Mouse (Mus musculus): Measurements from ENCODE around the gene Cnga4. TPM values are rescaled to one million over a fixed set of nuclear protein-coding genes. Genes with fewer than 3 reads are reported as not detected.
"Not testable (repeated sequence)": the region's sequence is repeated elsewhere in the genome, so short reads cannot be mapped to it uniquely, and the experiment has no call there.

Cnga4 gene
- polyA plus RNA-seq, 1 experiment from 2014 or later = not detected

DNA sequence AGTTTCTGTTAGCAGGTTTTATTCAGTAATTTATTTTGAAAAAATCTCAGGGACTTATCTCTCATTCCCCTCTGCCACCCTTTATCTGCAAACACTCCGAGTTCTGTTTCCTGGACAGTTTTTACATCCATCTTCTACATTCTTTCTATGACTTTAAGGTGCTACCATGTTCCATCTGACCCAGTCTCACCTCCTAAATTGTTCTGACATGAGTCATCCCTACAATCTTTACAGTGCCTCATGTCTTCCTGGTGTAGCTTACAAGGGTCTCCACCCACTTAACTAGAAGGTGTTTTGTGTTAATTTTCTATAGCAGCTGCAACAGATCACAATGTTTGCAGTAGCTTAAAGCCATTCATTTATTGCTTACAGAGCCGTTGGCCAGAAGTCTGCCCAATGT lies 16.5 kb downstream of the Cnga4 start:
- Histone ChIP-seq H3K4me3 (replicated peaks) (no peak overlapping the region), H3K27ac (no peak overlapping the region), H3K27me3 (peaks cover 27% of the 10 kb centered on the region), H3K9ac (replicated peaks) (no peak overlapping the region), H3K36me3 (no peaks in the 10 kb centered on the region), H3K4me1 (replicated peaks) (peaks cover 8% of the 10 kb centered on the region), H3K4me2 (replicated peaks) (no peak overlapping the region), H3K9me3 (no peaks in the 10 kb centered on the region)
- 68% methylated on average over 2 of the region's 2 CpGs for WGBS
- no peak for ATAC-seq

DNA sequence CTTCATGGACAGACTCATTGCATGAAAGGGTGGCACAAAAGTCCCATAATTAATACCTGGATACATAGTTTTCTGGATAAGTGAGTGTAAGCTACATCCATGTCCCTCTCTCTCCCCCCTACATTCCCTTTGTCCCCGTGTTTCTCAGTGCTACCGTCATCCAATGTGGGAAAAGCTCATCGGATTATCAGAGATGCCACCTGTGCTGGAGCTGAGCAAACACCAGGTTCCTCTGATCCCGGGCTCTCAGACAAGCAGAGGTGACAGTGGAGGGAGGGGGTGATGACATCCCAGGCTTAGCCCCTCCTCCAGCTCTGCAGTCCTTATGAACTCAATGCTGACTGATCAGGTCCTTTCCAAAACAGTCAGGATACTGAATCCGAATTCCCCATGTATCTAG lies 20.0 kb downstream of the Cnga4 start:
- Histone ChIP-seq H3K9me3 (no peaks in the 10 kb centered on the region), H3K4me1 (replicated peaks) (peaks cover 11% of the 10 kb centered on the region), H3K27me3 (peaks cover 50% of the 10 kb centered on the region), H3K27ac (no peak overlapping the region), H3K9ac (replicated peaks) (no peak overlapping the region), H3K4me2 (replicated peaks) (no peak overlapping the region), H3K36me3 (no peaks in the 10 kb centered on the region), H3K4me3 (replicated peaks) (no peak overlapping the region)
- WGBS = 30% methylated on average over 5 of the region's 5 CpGs
- no peak for ATAC-seq

DNA sequence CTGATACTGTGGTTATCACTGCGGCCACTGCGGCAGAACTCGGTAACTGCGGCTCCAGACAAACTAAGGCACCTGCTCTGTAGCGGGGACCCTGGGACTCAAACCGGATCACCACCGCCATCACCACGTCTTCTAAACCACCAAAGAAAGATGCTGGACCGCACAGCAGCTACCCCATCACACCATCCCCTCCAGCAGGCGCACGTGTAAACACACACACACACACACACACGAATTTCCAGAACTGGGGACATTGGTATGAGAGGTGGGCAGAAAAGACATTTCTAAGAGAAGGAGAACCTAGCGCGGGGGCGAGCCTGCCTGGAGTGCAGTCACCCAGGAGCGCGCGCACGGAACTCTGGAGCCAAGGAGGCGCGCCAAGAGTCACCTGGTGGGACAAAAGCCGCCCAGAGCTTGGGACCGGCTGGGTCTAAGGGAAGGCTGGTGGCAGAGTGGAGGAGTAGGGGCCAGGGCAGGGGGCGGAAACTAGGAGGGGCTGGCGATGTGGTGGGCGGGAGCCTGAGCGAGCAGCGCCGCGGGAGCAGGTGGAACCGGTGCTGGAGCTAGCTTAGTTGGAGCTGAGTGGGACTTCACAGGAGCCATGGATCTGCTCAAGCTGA lies 21.2 kb downstream of the Cnga4 start, which contains the start of gene Cckbr:
Gene Cckbr (plus strand): TSS at position 308 of the 620 bp plus-strand sequence.
- 2% methylated on average over 31 of the region's 31 CpGs for WGBS
- Histone ChIP-seq H3K9ac (replicated peaks) (peak within 1 kb of the TSS; percentile 69), H3K27me3 (peaks cover 50% of the 10 kb centered on the region), H3K36me3 (no peaks in the 10 kb centered on the region), H3K4me3 (replicated peaks) (peak within 1 kb of the TSS; percentile 56), H3K27ac (no peak within 1 kb of the TSS), H3K4me1 (replicated peaks) (peaks cover 11% of the 10 kb centered on the region), H3K4me2 (replicated peaks) (peak within 1 kb of the TSS; percentile 90), H3K9me3 (no peaks in the 10 kb centered on the region)
- ATAC-seq = peak; percentile 83

DNA sequence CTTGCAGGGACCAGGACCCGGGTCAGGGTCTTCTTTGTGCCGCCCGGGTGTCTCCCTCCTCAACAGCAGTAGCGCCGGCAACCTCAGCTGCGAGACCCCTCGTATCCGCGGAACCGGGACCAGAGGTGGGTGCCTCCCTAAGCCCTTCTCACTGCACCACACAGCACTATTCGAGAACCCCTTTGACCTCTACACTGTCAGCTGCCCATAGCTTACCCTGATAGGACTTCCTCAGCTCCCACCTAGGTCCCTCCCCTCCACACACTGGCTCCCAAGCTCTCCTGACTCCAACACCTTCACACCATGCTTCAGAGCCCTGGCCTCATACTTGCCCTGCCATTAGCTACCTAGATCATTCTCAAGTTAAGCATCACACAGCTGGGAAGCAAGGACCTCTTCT lies 21.7 kb downstream of the Cnga4 start:
- Histone ChIP-seq H3K4me3 (replicated peaks) (peak overlapping the region; percentile 56), H3K4me2 (replicated peaks) (peak overlapping the region; percentile 90), H3K9ac (replicated peaks) (peak overlapping the region; percentile 69), H3K27me3 (peaks cover 50% of the 10 kb centered on the region), H3K9me3 (no peaks in the 10 kb centered on the region), H3K27ac (no peak overlapping the region), H3K36me3 (no peaks in the 10 kb centered on the region), H3K4me1 (replicated peaks) (peaks cover 11% of the 10 kb centered on the region)
- 2% methylated on average over 11 of the region's 11 CpGs for WGBS
- ATAC-seq = peak; percentile 79

DNA sequence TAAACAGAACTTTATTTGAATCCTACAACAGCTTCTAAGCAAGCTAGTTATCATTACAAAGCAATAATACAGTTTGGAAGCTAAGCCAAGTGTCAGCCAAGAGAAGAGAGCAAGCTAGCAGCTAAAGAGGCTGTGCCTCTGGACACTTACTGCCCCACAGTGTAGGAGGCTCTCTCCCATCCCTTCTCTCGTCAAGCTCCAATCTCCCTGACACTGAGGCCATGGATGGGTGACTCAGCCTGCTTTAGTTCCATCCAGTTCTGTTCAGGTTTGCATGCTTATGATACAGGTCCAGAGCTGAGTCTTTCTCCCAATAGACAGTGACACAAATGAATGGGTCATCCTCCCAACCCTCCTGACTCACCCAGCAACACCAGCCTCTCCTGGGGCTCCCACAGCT lies 27.7 kb downstream of the Cnga4 start:
- H3K9ac ChIP-seq (replicated peaks) = no peak overlapping the region
- no peak for ATAC-seq
- H3K27me3 ChIP-seq = peaks cover 11% of the 10 kb centered on the region
- no peak overlapping the region for H3K4me3 ChIP-seq (replicated peaks)
- no peak overlapping the region for H3K27ac ChIP-seq
- 54% methylated on average over 1 of the region's 1 CpGs for WGBS
- no peaks in the 10 kb centered on the region for H3K9me3 ChIP-seq
- H3K4me1 ChIP-seq (replicated peaks) = no peaks in the 10 kb centered on the region
- no peak overlapping the region for H3K4me2 ChIP-seq (replicated peaks)
- H3K36me3 ChIP-seq = no peaks in the 10 kb centered on the region

DNA sequence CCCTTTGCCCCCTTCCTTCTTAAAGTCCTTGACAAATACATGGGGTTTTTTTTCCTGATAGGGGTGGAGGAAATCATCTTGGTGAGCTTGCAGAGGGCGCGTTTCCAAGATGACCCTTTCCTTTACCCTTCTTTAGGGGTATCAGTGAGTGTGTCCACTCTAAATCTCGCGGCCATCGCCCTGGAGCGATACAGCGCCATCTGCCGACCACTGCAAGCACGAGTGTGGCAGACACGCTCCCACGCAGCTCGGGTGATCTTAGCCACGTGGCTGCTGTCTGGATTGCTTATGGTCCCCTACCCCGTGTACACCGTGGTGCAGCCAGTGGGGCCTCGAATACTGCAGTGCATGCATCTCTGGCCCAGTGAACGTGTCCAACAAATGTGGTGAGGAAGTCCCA lies 29.5 kb downstream of the Cnga4 start:
- Histone ChIP-seq H3K9ac (replicated peaks) (no peak overlapping the region), H3K36me3 (no peaks in the 10 kb centered on the region), H3K27me3 (no peaks in the 10 kb centered on the region), H3K9me3 (no peaks in the 10 kb centered on the region), H3K4me3 (replicated peaks) (no peak overlapping the region), H3K27ac (no peak overlapping the region), H3K4me1 (replicated peaks) (no peaks in the 10 kb centered on the region), H3K4me2 (replicated peaks) (no peak overlapping the region)
- no peak for ATAC-seq
- 89% methylated on average over 17 of the region's 17 CpGs for WGBS

DNA sequence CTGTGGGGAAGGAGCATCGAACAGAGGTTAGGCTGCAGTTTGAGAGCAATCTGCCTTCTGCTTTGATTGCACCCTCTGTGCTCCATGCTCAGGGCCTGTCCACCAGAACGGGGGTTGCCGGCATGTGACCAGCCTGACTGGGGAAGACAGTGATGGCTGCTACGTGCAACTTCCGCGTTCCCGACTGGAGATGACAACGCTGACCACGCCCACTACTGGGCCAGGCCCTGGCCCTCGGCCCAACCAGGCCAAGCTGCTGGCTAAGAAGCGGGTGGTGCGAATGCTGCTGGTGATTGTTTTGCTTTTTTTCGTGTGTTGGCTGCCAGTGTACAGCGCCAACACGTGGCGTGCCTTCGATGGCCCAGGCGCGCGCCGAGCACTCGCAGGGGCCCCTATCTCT lies 30.4 kb downstream of the Cnga4 start:
- Histone ChIP-seq H3K9ac (replicated peaks) (no peak overlapping the region), H3K4me2 (replicated peaks) (no peak overlapping the region), H3K27me3 (no peaks in the 10 kb centered on the region), H3K27ac (no peak overlapping the region), H3K4me1 (replicated peaks) (no peaks in the 10 kb centered on the region), H3K36me3 (no peaks in the 10 kb centered on the region), H3K9me3 (no peaks in the 10 kb centered on the region), H3K4me3 (replicated peaks) (no peak overlapping the region)
- WGBS = 86% methylated on average over 22 of the region's 22 CpGs
- peak; percentile 40; the same call in 1 of the 2 replicates for ATAC-seq

DNA sequence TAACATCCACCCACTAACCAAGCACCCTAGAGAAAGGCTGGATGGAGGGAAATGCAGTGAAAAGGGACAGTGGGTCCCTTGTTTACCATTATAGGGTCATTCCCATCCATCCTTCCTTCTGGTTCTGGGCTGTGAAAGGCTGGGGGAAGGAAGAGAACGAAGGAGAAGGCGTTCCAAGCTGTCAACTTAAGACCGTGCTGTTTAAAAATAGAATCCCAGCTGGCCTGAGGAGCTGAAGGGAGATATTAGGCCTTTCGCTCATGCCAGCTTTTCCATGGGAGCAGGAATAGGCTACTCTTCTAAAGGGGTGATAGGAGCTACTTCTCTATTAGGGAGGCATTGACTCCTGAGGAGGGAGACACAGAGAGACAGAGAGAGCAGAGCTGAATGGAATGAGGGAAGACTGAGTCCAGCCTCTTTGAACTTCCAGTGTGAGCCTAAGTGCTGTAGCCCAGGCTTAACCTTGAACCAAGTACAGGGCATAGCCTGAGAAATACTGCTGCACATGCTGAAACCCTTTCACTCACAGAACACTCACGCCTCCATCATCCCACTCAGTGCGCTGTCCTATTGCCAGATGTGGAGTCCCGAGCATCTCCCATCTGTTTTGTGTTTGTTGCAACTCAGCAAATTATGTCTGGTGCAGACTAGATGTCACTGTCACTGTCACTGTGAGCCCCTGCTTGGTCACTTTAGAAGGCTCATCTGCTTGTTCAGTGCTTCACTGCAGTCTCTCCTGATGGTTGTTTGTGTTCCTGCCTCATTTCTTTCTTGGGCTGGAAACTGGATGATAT lies 33.8 kb downstream of the Cnga4 start:
- no peak for ATAC-seq
- 83% methylated on average over 7 of the region's 7 CpGs for WGBS
- Histone ChIP-seq H3K9ac (replicated peaks) (no peak overlapping the region), H3K9me3 (no peaks in the 10 kb centered on the region), H3K36me3 (no peaks in the 10 kb centered on the region), H3K4me1 (replicated peaks) (no peaks in the 10 kb centered on the region), H3K4me3 (replicated peaks) (no peak overlapping the region), H3K27ac (no peak overlapping the region), H3K4me2 (replicated peaks) (no peak overlapping the region), H3K27me3 (no peaks in the 10 kb centered on the region)

DNA sequence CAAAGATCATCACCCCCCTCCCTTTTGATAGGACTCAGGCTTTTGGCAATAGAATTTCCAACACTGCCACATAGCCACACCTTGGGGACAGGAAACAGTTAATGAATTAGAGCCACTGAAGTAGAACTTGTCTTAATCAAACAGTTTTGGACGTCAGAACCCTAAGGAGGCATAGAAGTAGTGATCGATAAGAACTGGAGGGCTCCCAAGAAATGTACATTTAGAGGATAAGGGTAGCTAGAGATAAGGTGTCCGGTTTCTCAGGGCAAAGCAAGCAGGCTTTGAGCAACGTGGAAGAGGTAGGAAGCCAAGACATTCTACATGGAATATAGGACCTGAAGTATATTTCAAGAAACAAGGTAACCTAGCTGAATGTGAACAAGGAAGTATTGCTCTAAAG lies 37.1 kb downstream of the Cnga4 start:
- H3K4me3 ChIP-seq (replicated peaks) = no peak overlapping the region
- no peak overlapping the region for H3K9ac ChIP-seq (replicated peaks)
- no peak for ATAC-seq
- H3K27ac ChIP-seq = no peak overlapping the region
- H3K27me3 ChIP-seq = no peaks in the 10 kb centered on the region
- 62% methylated on average over 4 of the region's 4 CpGs for WGBS
- no peaks in the 10 kb centered on the region for H3K36me3 ChIP-seq
- H3K4me1 ChIP-seq (replicated peaks) = no peaks in the 10 kb centered on the region
- H3K4me2 ChIP-seq (replicated peaks) = no peak overlapping the region
- H3K9me3 ChIP-seq = no peaks in the 10 kb centered on the region

DNA sequence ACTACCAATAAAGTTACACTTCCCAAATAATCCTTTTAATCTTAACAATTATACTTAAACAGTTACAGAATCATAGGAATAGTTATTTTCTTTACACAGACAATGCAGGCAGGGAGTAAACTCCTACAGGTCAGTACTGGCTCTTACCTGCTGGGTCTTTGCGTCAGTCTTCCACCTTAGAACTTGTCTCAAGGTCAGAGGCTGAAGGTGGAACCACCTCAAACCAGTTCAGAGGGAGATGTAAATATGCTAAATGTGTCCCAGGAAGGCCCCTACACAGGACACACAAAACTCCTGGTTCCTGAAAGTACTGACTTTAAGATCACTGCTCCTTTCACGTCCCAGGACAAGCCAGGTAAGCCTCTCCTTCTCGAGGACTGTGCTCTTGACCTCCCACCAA lies 40.7 kb downstream of the Cnga4 start:
- Histone ChIP-seq H3K9ac (replicated peaks) (no peak overlapping the region), H3K27ac (no peak overlapping the region), H3K4me1 (replicated peaks) (no peaks in the 10 kb centered on the region), H3K9me3 (no peaks in the 10 kb centered on the region), H3K36me3 (no peaks in the 10 kb centered on the region), H3K27me3 (no peaks in the 10 kb centered on the region), H3K4me3 (replicated peaks) (no peak overlapping the region), H3K4me2 (replicated peaks) (no peak overlapping the region)
- 78% methylated on average over 3 of the region's 3 CpGs for WGBS
- no peak for ATAC-seq

DNA sequence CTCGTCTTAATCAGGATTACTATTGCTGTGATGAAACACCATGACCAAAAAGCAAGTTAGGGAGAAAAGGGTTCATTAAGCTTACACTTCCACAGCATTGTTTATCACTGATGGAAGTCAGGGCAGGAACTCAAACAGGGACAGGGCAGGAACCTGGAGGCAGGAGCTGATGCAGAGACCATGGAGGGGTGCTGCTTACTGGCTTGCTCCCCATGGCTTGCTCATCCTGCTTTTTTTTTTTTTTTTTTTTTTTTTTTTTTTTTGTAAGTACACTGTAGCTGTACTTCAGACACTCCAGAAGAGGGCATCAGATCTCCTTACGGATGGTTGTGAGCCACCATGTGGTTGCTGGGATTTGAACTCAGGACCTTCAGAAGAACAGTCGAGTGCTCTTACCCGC lies 49.0 kb downstream of the Cnga4 start:
- not testable (repeated sequence) for H3K9ac ChIP-seq (replicated peaks); H3K36me3 ChIP-seq; H3K4me3 ChIP-seq (replicated peaks); H3K27me3 ChIP-seq; H3K27ac ChIP-seq; H3K4me2 ChIP-seq (replicated peaks); H3K9me3 ChIP-seq; ATAC-seq; H3K4me1 ChIP-seq (replicated peaks)
- 88% methylated on average over 4 of the region's 4 CpGs for WGBS
